Mouse (Mus musculus) heart, postnatal 0 days (tissue): ENCODE data around the gene Emg1. TPM values are rescaled to one million over a fixed set of nuclear protein-coding genes. Genes with fewer than 3 reads are reported as not detected.

Experiments
- ATAC-seq: fragments of 200-750 bp; cut with Nextera tagmentation; 2 replicates; pipeline ENCODE4 v1.8.0; 2017; ENCODE audit warnings: low read depth, moderate number of reproducible peaks, moderate library complexity; ENCODE audit not compliant: insufficient read depth
- DNase-seq: peaks from one replicate; pipeline ENCODE4 v3.0.0-alpha.2; 2016; ENCODE audit warnings: low spot score
- H3K27ac ChIP-seq: fragments of 300-500 bp; sonication (generic); 2 replicates; pipeline ENCODE4 v1.5.1; 2014; ENCODE audit warnings: low read depth, mild to moderate bottlenecking
- H3K27me3 ChIP-seq: fragments of 300-500 bp; sonication (generic); 2 replicates; pipeline ENCODE4 v1.6.1; 2014; ENCODE audit warnings: low read length, mixed read lengths; ENCODE audit not compliant: control insufficient read depth, insufficient read depth
- H3K36me3 ChIP-seq: fragments of 300-500 bp; sonication (generic); replicated peaks from 2 replicates; pipeline ENCODE4 v1.6.1; 2014; ENCODE audit warnings: low read length, mixed read lengths; ENCODE audit not compliant: control insufficient read depth, insufficient read depth
- H3K4me1 ChIP-seq: fragments of 300-500 bp; sonication (generic); 2 replicates; pipeline ENCODE4 v1.6.1; 2014; ENCODE audit warnings: antibody characterized with exemption; ENCODE audit not compliant: control insufficient read depth, insufficient read depth
- H3K4me2 ChIP-seq: fragments of 300-500 bp; sonication (generic); 2 replicates; pipeline ENCODE4 v1.6.1; 2014; ENCODE audit warnings: low read depth, mild to moderate bottlenecking, low read length, moderate library complexity
- H3K4me3 ChIP-seq: fragments of 300-500 bp; sonication (generic); 2 replicates; pipeline ENCODE4 v1.5.1; 2014; ENCODE audit warnings: low read depth, low read length
- H3K9ac ChIP-seq: fragments of 300-500 bp; sonication (generic); replicated peaks from 2 replicates; pipeline ENCODE4 v1.6.1; 2014; ENCODE audit warnings: low read depth, low read length, mixed read lengths
- H3K9me3 ChIP-seq: fragments of 300-500 bp; sonication (generic); replicated peaks from 2 replicates; pipeline ENCODE4 v1.6.1; 2016; ENCODE audit warnings: low read length; ENCODE audit not compliant: control insufficient read depth
- CTCF ChIP-seq: IDR thresholded peaks from 2 replicates; pipeline ENCODE4 v1.5.1; 2016; ENCODE audit warnings: antibody characterized with exemption, control low read depth, low read depth
- EP300 ChIP-seq: IDR thresholded peaks from 2 replicates; pipeline ENCODE4 v1.6.1; 2016; ENCODE audit warnings: antibody characterized with exemption, low read depth
- WGBS: fragments of 180-500 bp; shearing (Covaris S2); extraction: QIAGEN DNeasy Blood & Tissue Kit; methylation state at CpG from one replicate; pipeline ENCODE4 v1.1.7; 2014; 5-methylcytosine and 5-hydroxymethylcytosine counted together
- polyA plus RNA-seq: library from polyadenylated mRNA; unstranded; fragments of >200 nt; fragmentation: Nextera tagmentation; extraction: Ambion mirVana; gene quantifications from 2 replicates; pipeline ENCODE4 v1.2.1, GENCODE M21; 2015
- total RNA-seq: library from RNA; depleted of rRNA; stranded (reverse); fragments of >200 nt; gene quantifications from 2 replicates; pipeline ENCODE4 v1.2.3, GENCODE M21; 2014; ENCODE audit warnings: low replicate concordance

Emg1 gene
- total and polyA plus RNA-seq, 2 experiments from 2014 or later: 85.6 to 106 TPM

GRCm38 (mm10) chr6:124679486-124679885 lies 32.5 kb downstream of the Emg1 start:
- H3K36me3 ChIP-seq: peaks cover 8% of the 10 kb centered on the region; the same call in 1 of the 2 replicates
- H3K9me3 ChIP-seq: no peaks in the 10 kb centered on the region
- H3K4me2 ChIP-seq: no peak overlapping the region
- ATAC-seq: no peak
- no peak for DNase-seq
- no peak overlapping the region for H3K4me3 ChIP-seq
- no peaks in the 10 kb centered on the region for H3K27me3 ChIP-seq
- no peak overlapping the region for H3K9ac ChIP-seq
- 91% methylated on average over 3 of the region's 3 CpGs for WGBS
- H3K4me1 ChIP-seq: peaks cover 18% of the 10 kb centered on the region; the same call in 1 of the 2 replicates
- no peak overlapping the region for H3K27ac ChIP-seq
- TF ChIP-seq CTCF: no peak
- no peak for TF ChIP-seq EP300

GRCm38 (mm10) chr6:124678769-124679168 lies 33.2 kb downstream of the Emg1 start:
- H3K27me3 ChIP-seq: no peaks in the 10 kb centered on the region
- no peak overlapping the region for H3K4me3 ChIP-seq
- no peak overlapping the region for H3K27ac ChIP-seq
- ATAC-seq (no peak), DNase-seq (no peak)
- TF ChIP-seq EP300 (no peak), CTCF (no peak)
- H3K4me1 ChIP-seq: peaks cover 16% of the 10 kb centered on the region; the same call in 1 of the 2 replicates
- no peaks in the 10 kb centered on the region for H3K9me3 ChIP-seq
- H3K4me2 ChIP-seq: no peak overlapping the region
- WGBS: 62% methylated on average over 7 of the region's 7 CpGs
- peaks cover 9% of the 10 kb centered on the region; the same call in 1 of the 2 replicates for H3K36me3 ChIP-seq
- no peak overlapping the region for H3K9ac ChIP-seq

GRCm38 (mm10) chr6:124676171-124676570 lies 35.8 kb downstream of the Emg1 start:
- no peak for TF ChIP-seq CTCF
- no peak for TF ChIP-seq EP300
- Histone ChIP-seq H3K4me3 (no peak overlapping the region), H3K36me3 (peaks cover 9% of the 10 kb centered on the region; the same call in 1 of the 2 replicates), H3K4me1 (0 out of 2 replicates have a peak, but pooled peaks cover 5% of the 10 kb centered on the region), H3K27ac (no peak overlapping the region), H3K4me2 (no peak overlapping the region), H3K9me3 (no peaks in the 10 kb centered on the region), H3K9ac (no peak overlapping the region), H3K27me3 (no peaks in the 10 kb centered on the region)
- 84% methylated on average over 6 of the region's 6 CpGs for WGBS
- ATAC-seq (no peak), DNase-seq (no peak)

- Histone ChIP-seq H3K36me3 (peaks cover 9% of the 10 kb centered on the region; the same call in 1 of the 2 replicates), H3K4me3 (no peak overlapping the region), H3K9me3 (no peaks in the 10 kb centered on the region), H3K27me3 (no peaks in the 10 kb centered on the region), H3K4me2 (no peak overlapping the region), H3K9ac (no peak overlapping the region), H3K4me1 (0 out of 2 replicates have a peak, but pooled peaks cover 5% of the 10 kb centered on the region), H3K27ac (no peak overlapping the region)
- ATAC-seq: no peak
- WGBS: 96% methylated on average over 7 of the region's 7 CpGs
- no peak for DNase-seq
- TF ChIP-seq EP300 (no peak), CTCF (no peak)
Observed at GRCm38 (mm10) chr6:124674591-124674990, 37.4 kb downstream of the Emg1 start.

GRCm38 (mm10) chr6:124673619-124674018 lies 38.4 kb downstream of the Emg1 start:
- TF ChIP-seq CTCF (no peak), EP300 (no peak)
- 83% methylated on average over 9 of the region's 9 CpGs for WGBS
- H3K4me1 ChIP-seq: 0 out of 2 replicates have a peak, but pooled peaks cover under 1% of the 10 kb centered on the region
- no peak overlapping the region for H3K4me2 ChIP-seq
- H3K27ac ChIP-seq: no peak overlapping the region
- no peaks in the 10 kb centered on the region for H3K27me3 ChIP-seq
- no peaks in the 10 kb centered on the region for H3K9me3 ChIP-seq
- DNase-seq: no peak
- no peak overlapping the region for H3K9ac ChIP-seq
- no peak overlapping the region for H3K4me3 ChIP-seq
- peaks cover 9% of the 10 kb centered on the region; the same call in 1 of the 2 replicates for H3K36me3 ChIP-seq
- ATAC-seq: no peak

- no peak for ATAC-seq
- Histone ChIP-seq H3K4me1 (no peaks in the 10 kb centered on the region), H3K9ac (no peak overlapping the region), H3K4me2 (no peak overlapping the region), H3K27me3 (no peaks in the 10 kb centered on the region), H3K4me3 (no peak overlapping the region), H3K27ac (no peak overlapping the region), H3K36me3 (peaks cover 9% of the 10 kb centered on the region; the same call in 1 of the 2 replicates), H3K9me3 (no peaks in the 10 kb centered on the region)
- no peak for DNase-seq
- 59% methylated on average over 6 of the region's 6 CpGs for WGBS
- TF ChIP-seq EP300: no peak
- TF ChIP-seq CTCF: no peak
Observed at GRCm38 (mm10) chr6:124672100-124672499, 39.9 kb downstream of the Emg1 start.
